Mouse (Mus musculus) brain, embryonic 18.5 days (tissue): ENCODE measurements around the gene Nanos3.

Source experiments
- DNase-seq: peaks from one replicate; pipeline ENCODE4 v3.0.0-alpha.2; 2012; ENCODE audit warnings: low read depth, low spot score

Nanos3 gene

GRCm38 (mm10) chr8:84126742-84127141 lies 58.3 kb downstream of the Nanos3 start:
- DNase-seq, result no peak

- no peak for DNase-seq
Measured at GRCm38 (mm10) chr8:84125656-84126055, 59.4 kb downstream of the Nanos3 start, which contains the start of gene Podnl1. TSS of gene Podnl1 (plus strand) at chr8:84125989.
